Comparison of ENCODE assay signal across 17 mouse cellular contexts in the genomic region with DNA sequence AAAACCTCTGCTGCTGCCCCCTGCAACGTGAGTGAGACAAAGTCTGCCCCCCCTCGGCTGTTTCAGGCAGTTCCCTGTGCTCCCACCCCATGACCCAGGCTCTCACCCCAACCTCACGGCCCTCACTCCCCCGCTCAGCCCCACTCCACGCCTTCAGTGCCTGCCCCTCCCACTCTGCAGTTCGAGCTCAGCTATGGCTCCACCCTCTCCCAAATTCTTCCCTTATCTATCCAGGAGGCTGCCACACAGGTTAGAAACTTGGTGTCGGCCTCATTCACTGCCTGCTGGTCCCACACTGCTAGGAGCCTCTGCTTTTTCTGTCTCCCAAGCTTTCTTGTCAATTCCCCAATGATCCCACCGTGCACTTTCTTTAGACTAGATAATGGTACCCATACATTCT. TPM values are rescaled to one million over a fixed set of nuclear protein-coding genes. Genes with fewer than 3 reads are reported as not detected.
DNase-seq lines count a peak whose midpoint lies in the region; ATAC-seq and TF ChIP-seq lines count a peak whose summit lies in the region.
"Had no signal": no experiment of that assay in that cellular context is flagged by ENCODE, and none has a peak within 500 bp of the region (broad histone marks: within the 10 kb centered on the region; RNA-seq: fewer than 3 reads in every experiment).

No protein-coding gene starts in this region.

- H3K27me3 ChIP-seq in liver, embryonic 16.5 days (ENCODE audit: control insufficient read depth, insufficient read depth, low read depth, low read length), result no peaks in the 10 kb centered on the region
- H3K27me3 ChIP-seq in stomach, embryonic 16.5 days (ENCODE audit: control insufficient read depth, insufficient read depth, low read length), result no peaks in the 10 kb centered on the region
- H3K27me3 ChIP-seq in hindbrain, embryonic 13.5 days, result no peaks in the 10 kb centered on the region
- H3K27me3 ChIP-seq: embryonic facial prominence, embryonic 13.5 days; limb, embryonic 15.5 days; midbrain, embryonic 15.5 days; neural tube, embryonic 13.5 days had no signal

- H3K36me3 ChIP-seq in liver, embryonic 16.5 days (ENCODE audit: control insufficient read depth, insufficient read depth), result peaks cover 60% of the 10 kb centered on the region
- peaks cover 18% of the 10 kb centered on the region for H3K36me3 ChIP-seq in stomach, embryonic 16.5 days (ENCODE audit: control insufficient read depth, insufficient read depth, low read length)
- H3K36me3 ChIP-seq in hindbrain, embryonic 13.5 days, result peaks cover 48% of the 10 kb centered on the region

- H3K9me3 ChIP-seq in liver, embryonic 16.5 days (replicated peaks; ENCODE audit: control insufficient read depth, low read length), result no peaks in the 10 kb centered on the region
- no peaks in the 10 kb centered on the region for H3K9me3 ChIP-seq in stomach, embryonic 16.5 days (replicated peaks; ENCODE audit: control insufficient read depth, low read length)
- no peaks in the 10 kb centered on the region for H3K9me3 ChIP-seq in hindbrain, embryonic 13.5 days
- H3K9me3 ChIP-seq: embryonic facial prominence, embryonic 13.5 days; limb, embryonic 15.5 days; midbrain, embryonic 15.5 days; neural tube, embryonic 13.5 days had no signal

- peak overlapping the region; percentile 17 for H3K4me2 ChIP-seq in liver, embryonic 16.5 days (ENCODE audit: low read depth, low read length)
- H3K4me2 ChIP-seq in stomach, embryonic 16.5 days (ENCODE audit: low read depth, low read length), result no peak overlapping the region
- no peak overlapping the region for H3K4me2 ChIP-seq in hindbrain, embryonic 13.5 days
- H3K4me2 ChIP-seq: embryonic facial prominence, embryonic 13.5 days; limb, embryonic 15.5 days; midbrain, embryonic 15.5 days; neural tube, embryonic 13.5 days had no signal

- DNase-seq in lung, adult 2 months, result peak; percentile 20
- no peak for DNase-seq in lung, postnatal 14 days
- no peak for DNase-seq in layer of hippocampus, postnatal 10 days (ENCODE audit: low spot score in 2 of 2)
- DNase-seq: cerebellum, postnatal 25 days; gastrocnemius, adult 2 months; heart, postnatal 14 days; spleen, adult 18-20 months had no signal

- H3K4me1 ChIP-seq in lung, adult 2 months (ENCODE audit: control insufficient read depth, insufficient read depth, low read length), result peaks cover 19% of the 10 kb centered on the region
- peaks cover 29% of the 10 kb centered on the region for H3K4me1 ChIP-seq in liver, embryonic 16.5 days (ENCODE audit: control insufficient read depth, low read depth, low read length)
- H3K4me1 ChIP-seq in stomach, embryonic 16.5 days (ENCODE audit: control insufficient read depth, insufficient read depth, low read length), result peaks cover 3% of the 10 kb centered on the region; the same call in 1 of the 2 replicates
- 0 out of 2 replicates have a peak, but pooled peaks cover 5% of the 10 kb centered on the region for H3K4me1 ChIP-seq in hindbrain, embryonic 13.5 days (replicated peaks)
- H3K4me1 ChIP-seq: midbrain, embryonic 15.5 days; neural tube, embryonic 13.5 days had no signal

- no peak overlapping the region for H3K4me3 ChIP-seq in lung, adult 2 months (replicated peaks; ENCODE audit: extremely low read depth, low read depth, low read length)
- H3K4me3 ChIP-seq in liver, embryonic 16.5 days (ENCODE audit: low read depth, low read length), result 0 out of 2 replicates have a peak overlapping the region, but pooled peaks have one; percentile 2
- no peak overlapping the region for H3K4me3 ChIP-seq in stomach, embryonic 16.5 days (replicated peaks; ENCODE audit: low read length)
- no peak overlapping the region for H3K4me3 ChIP-seq in hindbrain, embryonic 13.5 days
- H3K4me3 ChIP-seq: embryonic facial prominence, embryonic 13.5 days; gastrocnemius, adult 2 months; limb, embryonic 15.5 days; midbrain, embryonic 15.5 days; neural tube, embryonic 13.5 days had no signal

- H3K9ac ChIP-seq in liver, embryonic 16.5 days (ENCODE audit: low read depth, low read length), result peak overlapping the region; percentile 13; the same call in 1 of the 2 replicates
- H3K9ac ChIP-seq in stomach, embryonic 16.5 days (ENCODE audit: low read length), result no peak overlapping the region
- H3K9ac ChIP-seq in hindbrain, embryonic 13.5 days, result no peak overlapping the region
- H3K9ac ChIP-seq: embryonic facial prominence, embryonic 13.5 days; limb, embryonic 15.5 days; midbrain, embryonic 15.5 days; neural tube, embryonic 13.5 days had no signal

- TF ChIP-seq POLR2A in lung, adult 2 months (IDR thresholded peaks at IDR 0.05; ENCODE audit: borderline replicate concordance, extremely low read depth, low read depth, low read length), result no peak

- ATAC-seq in erythroid progenitor cell, adult 5-6 weeks (replicated peaks; ENCODE audit: low FRiP score, poor library complexity, severe bottlenecking), result peak; percentile 71
- ATAC-seq in liver, embryonic 16.5 days (ENCODE audit: low read depth), result peak; percentile 83
- ATAC-seq in stomach, embryonic 16.5 days (ENCODE audit: insufficient read depth, low FRiP score), result peak; percentile 58; the same call in 1 of the 2 replicates
- no peak for ATAC-seq in hindbrain, embryonic 13.5 days (ENCODE audit: low FRiP score)
- ATAC-seq: forebrain, embryonic 14.5 days; inflammation-experienced regulatory T-cells, adult 6 months had no signal

- H3K27ac ChIP-seq in liver, embryonic 16.5 days (ENCODE audit: low read length), result peak overlapping the region; percentile 77
- no peak overlapping the region for H3K27ac ChIP-seq in stomach, embryonic 16.5 days (ENCODE audit: low read length)
- H3K27ac ChIP-seq in hindbrain, embryonic 13.5 days, result no peak overlapping the region
- H3K27ac ChIP-seq: embryonic facial prominence, embryonic 13.5 days; limb, embryonic 15.5 days; midbrain, embryonic 15.5 days; neural tube, embryonic 13.5 days had no signal

- TF ChIP-seq CTCF in lung, adult 2 months (IDR thresholded peaks at IDR 0.05; ENCODE audit: insufficient read depth, low read length), result no peak

- WGBS in lung, adult 2 months, result 57% methylated on average over 8 of the region's 8 CpGs
- 36% methylated on average over 8 of the region's 8 CpGs for WGBS in liver, embryonic 16.5 days (ENCODE audit: insufficient replicate concordance)
- 33% methylated on average over 8 of the region's 8 CpGs for WGBS in stomach, embryonic 16.5 days
- WGBS in hindbrain, embryonic 13.5 days, result 86% methylated on average over 8 of the region's 8 CpGs

RNA-seq across cellular contexts. Expression of gene Pnma1, which starts 12.8 kb away (rescaled TPM):
- polyA plus RNA-seq in lung, adult 2 months (2012; rRNA removed), result 0.84 and 1.3 TPM in 2 replicates
- total RNA-seq in erythroid progenitor cell, adult 5-6 weeks (2015; ENCODE audit: low replicate concordance), result 8.4 and 11.9 TPM in 2 replicates
- 13.5 and 15.9 TPM in 2 replicates for total RNA-seq in erythroid progenitor cell, adult 5-6 weeks (2017; ENCODE audit: low replicate concordance)
- 0.12 and 0.14 TPM in 2 replicates for polyA plus RNA-seq in liver, embryonic 16.5 days (2015; fragmentation: Nextera tagmentation; extraction: Ambion mirVana)
- polyA plus RNA-seq in stomach, embryonic 16.5 days (2015; fragmentation: Nextera tagmentation; extraction: Ambion mirVana), result 0.70 and 0.71 TPM in 2 replicates
- 1 to 10 TPM; 5.9 to 6.6 TPM for total RNA-seq in layer of hippocampus, postnatal 10 days (2021)
- polyA plus RNA-seq in hindbrain, embryonic 13.5 days (2015; fragmentation: Nextera tagmentation; extraction: Ambion mirVana), result 3.5 and 3.8 TPM in 2 replicates

RNA-seq across cellular contexts. Expression of gene Dnal1, which starts 47.0 kb away (rescaled TPM):
- polyA plus RNA-seq in lung, adult 2 months (2012; rRNA removed), result 4.6 and 9.2 TPM in 2 replicates
- total RNA-seq in erythroid progenitor cell, adult 5-6 weeks (2015; ENCODE audit: low replicate concordance), result not detected in 2 replicates
- total RNA-seq in erythroid progenitor cell, adult 5-6 weeks (2017; ENCODE audit: low replicate concordance), result 0.08 and 2.2 TPM in 2 replicates
- 0.33 and 0.42 TPM in 2 replicates for polyA plus RNA-seq in liver, embryonic 16.5 days (2015; fragmentation: Nextera tagmentation; extraction: Ambion mirVana)
- 2.8 and 3.4 TPM in 2 replicates for polyA plus RNA-seq in stomach, embryonic 16.5 days (2015; fragmentation: Nextera tagmentation; extraction: Ambion mirVana)
- 10 to 100 TPM; 80.0 to 82.5 TPM for total RNA-seq in layer of hippocampus, postnatal 10 days (2021)
- 9.1 and 9.7 TPM in 2 replicates for polyA plus RNA-seq in hindbrain, embryonic 13.5 days (2015; fragmentation: Nextera tagmentation; extraction: Ambion mirVana)

RNA-seq across cellular contexts. Expression of gene Elmsan1, which starts 57.6 kb away (rescaled TPM):
- 26.5 and 29.5 TPM in 2 replicates for polyA plus RNA-seq in lung, adult 2 months (2012; rRNA removed)
- 20.9 and 23.5 TPM in 2 replicates for total RNA-seq in erythroid progenitor cell, adult 5-6 weeks (2015; ENCODE audit: low replicate concordance)
- 29.0 and 51.1 TPM in 2 replicates for total RNA-seq in erythroid progenitor cell, adult 5-6 weeks (2017; ENCODE audit: low replicate concordance)
- polyA plus RNA-seq in liver, embryonic 16.5 days (2015; fragmentation: Nextera tagmentation; extraction: Ambion mirVana), result 6.9 and 7.8 TPM in 2 replicates
- polyA plus RNA-seq in stomach, embryonic 16.5 days (2015; fragmentation: Nextera tagmentation; extraction: Ambion mirVana), result 8.7 and 9.4 TPM in 2 replicates
- total RNA-seq in layer of hippocampus, postnatal 10 days (2021), result 10 to 100 TPM; 13.3 to 13.5 TPM
- 4.5 and 5.1 TPM in 2 replicates for polyA plus RNA-seq in hindbrain, embryonic 13.5 days (2015; fragmentation: Nextera tagmentation; extraction: Ambion mirVana)
